Mouse (Mus musculus) MEL (cell line): ENCODE data around the gene Tmem150a. TPM values are rescaled to one million over a fixed set of nuclear protein-coding genes. Genes with fewer than 3 reads are reported as not detected.

Experiments used
- DNase-seq: peaks from one replicate; pipeline ENCODE4 v3.0.0; 2011; ENCODE audit warnings: low read depth, low spot score
- H3K27ac ChIP-seq: 2 replicates; pipeline ENCODE4 v1.5.1; 2012; ENCODE audit warnings: low read depth, mild to moderate bottlenecking, control low read depth, low read length, moderate library complexity; ENCODE audit not compliant: control insufficient read depth
- H3K27me3 ChIP-seq, 2 experiments: fragments of 150-350 bp in 1 of 2; sonication (generic) in 1 of 2; 2 replicates each; pipeline ENCODE4 v1.6.1; 2012; ENCODE audit warnings: low read length in 2 of 2, mild to moderate bottlenecking in 2 of 2, improper control_type of control experiment in 1 of 2, moderate library complexity in 1 of 2; ENCODE audit not compliant: insufficient read depth in 2 of 2, control insufficient read depth in 1 of 2
- H3K36me3 ChIP-seq, 2 experiments: 2 replicates each; pipeline ENCODE4 v1.6.1; 2012 to 2014; ENCODE audit warnings: low read length in 2 of 2, improper control_type of control experiment in 1 of 2, inconsistent platforms in 1 of 2, mild to moderate bottlenecking in 1 of 2; ENCODE audit not compliant: insufficient read depth in 2 of 2, control insufficient read depth in 1 of 2
- H3K4me1 ChIP-seq, 2 experiments: fragments of 150-350 bp in 1 of 2; sonication (generic) in 1 of 2; 2 replicates each; pipeline ENCODE4 v1.6.1; 2012; ENCODE audit warnings: low read length in 2 of 2, improper control_type of control experiment in 1 of 2, mild to moderate bottlenecking in 1 of 2; ENCODE audit not compliant: insufficient read depth in 2 of 2, control insufficient read depth in 1 of 2
- H3K4me3 ChIP-seq, 2 experiments: fragments of 150-350 bp in 1 of 2; sonication (generic) in 1 of 2; 2 replicates each; pipeline ENCODE4 v1.5.1; 2012; ENCODE audit warnings: low read depth in 2 of 2, low read length in 2 of 2, mild to moderate bottlenecking in 2 of 2, moderate library complexity in 2 of 2, control low read depth in 1 of 2, improper control_type of control experiment in 1 of 2; ENCODE audit not compliant: control insufficient read depth in 1 of 2, insufficient read depth in 1 of 2
- H3K79me2 ChIP-seq: 2 replicates; pipeline ENCODE4 v1.6.1; 2012; ENCODE audit warnings: mild to moderate bottlenecking, low read length, moderate library complexity; ENCODE audit not compliant: control insufficient read depth, poor library complexity, insufficient read depth
- H3K9ac ChIP-seq: 2 replicates; pipeline ENCODE4 v1.6.1; 2012; ENCODE audit warnings: low read depth, mild to moderate bottlenecking, control low read depth, low read length, moderate library complexity; ENCODE audit not compliant: control insufficient read depth, poor library complexity, severe bottlenecking
- H3K9me3 ChIP-seq: fragments of 150-350 bp; sonication (generic); replicated peaks from 2 replicates; pipeline ENCODE4 v1.6.1; 2012; ENCODE audit warnings: mild to moderate bottlenecking, low read length, improper control_type of control experiment, moderate library complexity; ENCODE audit not compliant: insufficient read depth
- CHD1 ChIP-seq: IDR thresholded peaks from 2 replicates; pipeline ENCODE4 v1.6.1; 2012; ENCODE audit warnings: low read depth, mild to moderate bottlenecking, inconsistent platforms, low read length, improper control_type of control experiment
- CHD2 ChIP-seq: IDR thresholded peaks from 2 replicates; pipeline ENCODE4 v1.6.1; 2011; ENCODE audit warnings: low read length, improper control_type of control experiment
- CTCF ChIP-seq, 3 experiments: IDR thresholded peaks in 2 of 3; conservative IDR thresholded peaks in 1 of 3; 2 replicates each; pipeline ENCODE4 v1.5.1; 2011 to 2012; ENCODE audit warnings: low read length in 3 of 3, low read depth in 2 of 3, mild to moderate bottlenecking in 2 of 3, improper control_type of control experiment in 1 of 3, inconsistent platforms in 1 of 3, mixed read lengths in 1 of 3, moderate library complexity in 1 of 3; ENCODE audit not compliant: control insufficient read depth in 1 of 3, insufficient read depth in 1 of 3, poor library complexity in 1 of 3, severe bottlenecking in 1 of 3
- E2F4 ChIP-seq: IDR thresholded peaks from 2 replicates; pipeline ENCODE4 v1.6.1; 2011; ENCODE audit warnings: low read depth, low read length, improper control_type of control experiment, borderline replicate concordance
- EP300 ChIP-seq, 2 experiments: IDR thresholded peaks; 2 replicates each; pipeline ENCODE4 v1.6.1; 2011; ENCODE audit warnings: improper control_type of control experiment in 2 of 2, low read length in 2 of 2, low read depth in 1 of 2, mild to moderate bottlenecking in 1 of 2
- ETS1 ChIP-seq: IDR thresholded peaks from 2 replicates; pipeline ENCODE4 v1.6.1; 2012; ENCODE audit warnings: low read depth, mild to moderate bottlenecking, inconsistent platforms, low read length, improper control_type of control experiment, moderate library complexity
- HCFC1 ChIP-seq: IDR thresholded peaks from 2 replicates; pipeline ENCODE4 v1.6.1; 2012; ENCODE audit warnings: low read depth, mild to moderate bottlenecking, inconsistent platforms, low read length, improper control_type of control experiment, moderate library complexity
- JUND ChIP-seq: IDR thresholded peaks from 2 replicates; pipeline ENCODE4 v1.6.1; 2011; ENCODE audit warnings: low read depth, mild to moderate bottlenecking, improper control_type of control experiment, low read length
- KAT2A ChIP-seq: conservative IDR thresholded peaks from 2 replicates; pipeline ENCODE4 v1.6.1; 2012; ENCODE audit warnings: low read depth, low read length, improper control_type of control experiment, inconsistent platforms
- MAX ChIP-seq: IDR thresholded peaks from 2 replicates; pipeline ENCODE4 v1.6.1; 2011; ENCODE audit warnings: low read length, improper control_type of control experiment
- MAZ ChIP-seq: IDR thresholded peaks from 2 replicates; pipeline ENCODE4 v1.6.1; 2012; ENCODE audit warnings: low read depth, mild to moderate bottlenecking, inconsistent platforms, low read length, improper control_type of control experiment
- MYB ChIP-seq: IDR thresholded peaks from 2 replicates; pipeline ENCODE4 v1.6.1; 2011; ENCODE audit warnings: mild to moderate bottlenecking, low read depth, low read length, improper control_type of control experiment
- MYC ChIP-seq: IDR thresholded peaks from 2 replicates; pipeline ENCODE4 v1.6.1; 2011; ENCODE audit warnings: low read depth, mild to moderate bottlenecking, low read length, improper control_type of control experiment, moderate library complexity
- NRF1 ChIP-seq: IDR thresholded peaks from 2 replicates; pipeline ENCODE4 v1.6.1; 2014; ENCODE audit warnings: low read depth, mild to moderate bottlenecking, inconsistent platforms, low read length, improper control_type of control experiment, moderate library complexity; ENCODE audit not compliant: poor library complexity, insufficient read depth, severe bottlenecking
- POLR2AphosphoS2 ChIP-seq: IDR thresholded peaks from 2 replicates; pipeline ENCODE4 v1.6.1; 2011; ENCODE audit warnings: low read length, improper control_type of control experiment
- POLR2AphosphoS5 ChIP-seq: IDR thresholded peaks from 2 replicates; pipeline ENCODE4 v1.6.1; 2012; ENCODE audit warnings: low read depth, borderline replicate concordance, mild to moderate bottlenecking, inconsistent platforms, low read length, moderate library complexity, mixed read lengths
- RCOR1 ChIP-seq: IDR thresholded peaks from 2 replicates; pipeline ENCODE4 v1.6.1; 2012; ENCODE audit warnings: low read depth, mild to moderate bottlenecking, inconsistent platforms, low read length, improper control_type of control experiment
- SIN3A ChIP-seq: IDR thresholded peaks from 2 replicates; pipeline ENCODE4 v1.6.1; 2012; ENCODE audit warnings: low read length, improper control_type of control experiment, inconsistent platforms
- SMC3 ChIP-seq: IDR thresholded peaks from 2 replicates; pipeline ENCODE4 v1.6.1; 2011; ENCODE audit warnings: low read depth, low read length, improper control_type of control experiment
- TAL1 ChIP-seq: IDR thresholded peaks from 2 replicates; pipeline ENCODE4 v1.6.1; 2012; ENCODE audit warnings: mild to moderate bottlenecking, inconsistent platforms, low read length, moderate library complexity, mixed read lengths
- TBP ChIP-seq: IDR thresholded peaks from 2 replicates; pipeline ENCODE4 v1.8.0; 2011; ENCODE audit warnings: low read depth, low read length, improper control_type of control experiment
- TCF12 ChIP-seq: IDR thresholded peaks from 2 replicates; pipeline ENCODE4 v1.6.1; 2014; ENCODE audit warnings: low read depth, mild to moderate bottlenecking, inconsistent platforms, low read length, improper control_type of control experiment, moderate library complexity
- UBTF ChIP-seq: IDR thresholded peaks from 2 replicates; pipeline ENCODE4 v1.6.1; 2012; ENCODE audit warnings: low read depth, mild to moderate bottlenecking, inconsistent platforms, low read length, improper control_type of control experiment, moderate library complexity, borderline replicate concordance; ENCODE audit not compliant: insufficient read depth
- USF2 ChIP-seq, 2 experiments: IDR thresholded peaks; 2 replicates each; pipeline ENCODE4 v1.6.1; 2011 to 2012; ENCODE audit warnings: improper control_type of control experiment in 2 of 2, low read length in 2 of 2, borderline replicate concordance in 1 of 2, inconsistent platforms in 1 of 2, low read depth in 1 of 2, mild to moderate bottlenecking in 1 of 2; ENCODE audit not compliant: insufficient read depth in 1 of 2
- polyA plus RNA-seq, 2 experiments: library from polyadenylated mRNA; stranded (reverse) in 1 of 2; unstranded in 1 of 2; fragments of >175 nt in 1 of 2; fragments of >200 nt in 1 of 2; gene quantifications; 2 replicates each; pipeline versions ENCODE4 v1.2.1 to v1.2.4; 2012; ENCODE audit warnings: low replicate concordance in 2 of 2, low read depth in 1 of 2; ENCODE audit not compliant: insufficient read length in 2 of 2, insufficient read depth in 1 of 2, missing spikeins in 1 of 2
- total RNA-seq: library from RNA; depleted of rRNA; stranded (reverse); fragments of 300-350 nt; gene quantifications from 2 replicates; pipeline ENCODE4 v1.2.3, GENCODE M21; 2012

Tmem150a gene
- total and polyA plus RNA-seq, 3 experiments = 0.15 to 2.5 TPM; not detected in 1

DNA sequence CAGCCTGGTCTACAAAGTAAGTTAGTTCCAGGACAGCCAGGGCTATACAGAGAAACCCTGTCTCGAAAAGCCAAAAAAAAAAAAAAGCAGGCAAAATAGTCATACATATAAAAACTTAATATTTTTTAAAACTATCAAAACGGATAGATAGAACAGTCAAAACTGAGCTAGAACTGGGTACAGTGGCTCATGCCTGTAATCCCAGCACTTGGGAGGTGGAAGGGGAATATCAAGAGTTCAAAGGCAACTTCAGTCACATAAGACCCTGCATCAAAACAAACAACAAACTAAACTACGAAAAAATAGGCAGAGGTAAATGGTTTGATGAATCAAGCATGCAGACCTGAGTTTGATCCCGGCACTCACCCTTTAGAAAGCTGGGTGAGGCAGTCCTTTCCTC is 25.1 kb upstream of the Tmem150a start:
- H3K27ac ChIP-seq = no peak overlapping the region
- H3K9me3 ChIP-seq = no peaks in the 10 kb centered on the region

DNA sequence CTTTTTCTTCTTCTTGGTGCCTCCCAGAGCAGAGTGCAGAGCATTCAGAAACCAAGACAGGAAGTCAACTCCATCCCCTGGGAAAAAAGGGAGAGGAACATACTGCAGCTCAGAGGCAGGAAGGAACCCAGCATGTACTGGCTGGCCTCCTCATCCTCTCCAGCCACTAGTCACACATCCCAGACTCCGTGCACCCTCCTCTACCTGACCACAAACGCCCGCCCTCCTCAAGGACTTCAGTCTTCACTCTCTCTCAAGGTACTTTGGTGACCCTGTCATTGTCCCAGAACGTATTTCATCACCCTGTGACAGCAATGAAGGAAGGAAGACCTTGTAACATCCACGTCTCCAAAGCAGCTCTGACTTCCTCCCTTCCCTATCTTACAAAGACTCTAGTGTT is 22.1 kb upstream of the Tmem150a start:
- TF ChIP-seq CHD1 = no peak
- TF ChIP-seq TBP = no peak
- TF ChIP-seq MAX = no peak
- TF ChIP-seq SIN3A = no peak
- no peak for TF ChIP-seq HCFC1
- no peak for TF ChIP-seq CTCF (IDR thresholded peaks at IDR 0.05 in 2 of 3, conservative IDR thresholded peaks at IDR 0.05 in 1 of 3; ENCODE audit: control insufficient read depth in 1 of 3, insufficient read depth in 1 of 3, low read depth in 2 of 3, low read length in 3 of 3, poor library complexity in 1 of 3, severe bottlenecking in 1 of 3)
- TF ChIP-seq EP300 (IDR thresholded peaks at IDR 0.05; ENCODE audit: low read depth in 1 of 2, low read length in 2 of 2) = no peak
- no peak for TF ChIP-seq TAL1
- no peak for TF ChIP-seq RCOR1
- no peak for TF ChIP-seq ETS1
- no peak for TF ChIP-seq TCF12
- TF ChIP-seq MAZ = no peak
- TF ChIP-seq NRF1 = no peak

More for the DNA sequence above, 25.1 kb upstream of the Tmem150a start:
- TF ChIP-seq POLR2AphosphoS5 (no peak), POLR2AphosphoS2 (no peak), MAX (no peak), MYC (no peak)
- TF ChIP-seq, all 39 proteins: peak for 0
- H3K79me2 ChIP-seq = no peaks in the 10 kb centered on the region
- no peak overlapping the region for H3K4me3 ChIP-seq
- H3K27me3 ChIP-seq = no peaks in the 10 kb centered on the region
- H3K36me3 ChIP-seq = peaks cover 0 to 32% of the 10 kb centered on the region in 2 experiments; a peak in 2 of 4 replicates
- DNase-seq = no peak
- no peaks in the 10 kb centered on the region for H3K4me1 ChIP-seq
- no peak overlapping the region for H3K9ac ChIP-seq

DNA sequence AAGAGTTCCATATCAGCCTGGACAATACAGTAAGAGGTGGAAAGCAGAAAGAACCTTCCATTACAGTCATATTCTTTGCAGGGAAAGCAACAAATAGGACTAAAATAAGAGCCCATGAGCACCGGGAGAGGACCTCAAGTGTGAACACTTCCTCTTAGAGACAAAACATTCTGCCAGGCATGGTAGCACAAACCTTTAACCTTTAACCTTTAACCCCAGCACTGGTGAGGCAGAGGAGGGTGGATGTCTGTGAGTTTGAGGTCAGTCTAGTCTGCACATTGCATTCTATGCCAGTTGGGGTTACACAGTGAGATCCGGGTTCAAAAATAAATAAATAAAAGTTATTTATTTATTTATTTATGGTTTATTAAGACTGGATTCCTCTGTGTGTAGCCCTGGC is 14.8 kb upstream of the Tmem150a start:
- Histone ChIP-seq H3K4me1 (peaks cover 5 to 6% of the 10 kb centered on the region in 2 experiments; a peak in 2 of 4 replicates), H3K27me3 (no peaks in the 10 kb centered on the region), H3K4me3 (no peak overlapping the region), H3K79me2 (peaks cover 32% of the 10 kb centered on the region), H3K27ac (no peak overlapping the region), H3K36me3 (peaks cover 8 to 17% of the 10 kb centered on the region in 2 experiments), H3K9ac (no peak overlapping the region), H3K9me3 (no peaks in the 10 kb centered on the region)
- TF ChIP-seq JUND (no peak), E2F4 (no peak), ETS1 (no peak), UBTF (no peak), CHD2 (no peak), MYB (no peak), KAT2A (no peak), USF2 (IDR thresholded peaks at IDR 0.05; ENCODE audit: borderline replicate concordance in 1 of 2, insufficient read depth in 1 of 2, low read depth in 1 of 2, low read length in 2 of 2) (no peak), SMC3 (no peak)
- no peak for DNase-seq

More for the DNA sequence above, 22.1 kb upstream of the Tmem150a start:
- Histone ChIP-seq H3K79me2 (no peaks in the 10 kb centered on the region), H3K9me3 (no peaks in the 10 kb centered on the region), H3K4me1 (no peaks in the 10 kb centered on the region), H3K27me3 (no peaks in the 10 kb centered on the region), H3K36me3 (peaks cover 0 to 24% of the 10 kb centered on the region in 2 experiments; a peak in 2 of 4 replicates), H3K4me3 (no peak overlapping the region), H3K27ac (no peak overlapping the region), H3K9ac (no peak overlapping the region)
- no peak for DNase-seq
